Mouse (Mus musculus) midbrain, postnatal 0 days (tissue): Measurements from ENCODE around the gene Sltm. TPM values are rescaled to one million over a fixed set of nuclear protein-coding genes. Genes with fewer than 3 reads are reported as not detected.
A peak's percentile ranks its signal among the peaks of the same experiment; 100 is the strongest.

ENCODE experiments used
- ATAC-seq: fragments of 200-750 bp; cut with Nextera tagmentation; 2 replicates; pipeline ENCODE4 v1.8.0; 2017; ENCODE audit warnings: moderate number of reproducible peaks, mild to moderate bottlenecking, moderate TSS enrichment, moderate library complexity; ENCODE audit not compliant: low FRiP score
- DNase-seq: peaks from one replicate; pipeline ENCODE4 v3.0.0-alpha.2; 2015; ENCODE audit warnings: low spot score
- H3K27ac ChIP-seq: fragments of 300-500 bp; sonication (generic); 2 replicates; pipeline ENCODE4 v1.5.1; 2014; ENCODE audit warnings: low read depth, mild to moderate bottlenecking, low read length, mixed read lengths
- H3K27me3 ChIP-seq: fragments of 300-500 bp; sonication (generic); 2 replicates; pipeline ENCODE4 v1.6.1; 2014; ENCODE audit warnings: low read length, control low read depth, mixed read lengths; ENCODE audit not compliant: insufficient read depth
- H3K36me3 ChIP-seq: fragments of 300-500 bp; sonication (generic); 2 replicates; pipeline ENCODE4 v1.6.1; 2014; ENCODE audit warnings: low read length, control low read depth, mixed read lengths; ENCODE audit not compliant: insufficient read depth
- H3K4me1 ChIP-seq: fragments of 300-500 bp; sonication (generic); 2 replicates; pipeline ENCODE4 v1.6.1; 2014; ENCODE audit warnings: mild to moderate bottlenecking, control low read depth, antibody characterized with exemption, low read length, mixed read lengths; ENCODE audit not compliant: insufficient read depth
- H3K4me2 ChIP-seq: fragments of 300-500 bp; sonication (generic); 2 replicates; pipeline ENCODE4 v1.6.1; 2014; ENCODE audit warnings: low read depth, mild to moderate bottlenecking, low read length, mixed read lengths; ENCODE audit not compliant: poor library complexity, severe bottlenecking
- H3K4me3 ChIP-seq: fragments of 300-500 bp; sonication (generic); 2 replicates; pipeline ENCODE4 v1.5.1; 2014; ENCODE audit warnings: low read depth, mild to moderate bottlenecking, low read length, moderate library complexity
- H3K9ac ChIP-seq: fragments of 300-500 bp; sonication (generic); replicated peaks from 2 replicates; pipeline ENCODE4 v1.6.1; 2014; ENCODE audit warnings: mild to moderate bottlenecking, low read length, moderate library complexity, mixed read lengths; ENCODE audit not compliant: poor library complexity, severe bottlenecking
- H3K9me3 ChIP-seq: fragments of 300-500 bp; sonication (generic); 2 replicates; pipeline ENCODE4 v1.6.1; 2016; ENCODE audit warnings: low read length, control low read depth
- CTCF ChIP-seq: IDR thresholded peaks from 2 replicates; pipeline ENCODE4 v1.5.1; 2016; ENCODE audit warnings: antibody characterized with exemption, mild to moderate bottlenecking
- WGBS: fragments of 180-500 bp; shearing (Covaris S2); extraction: QIAGEN DNeasy Blood & Tissue Kit; methylation state at CpG from one replicate; pipeline ENCODE4 v1.1.7; 2014; 5-methylcytosine and 5-hydroxymethylcytosine counted together
- polyA plus RNA-seq: library from polyadenylated mRNA; unstranded; fragments of >200 nt; fragmentation: Nextera tagmentation; extraction: Ambion mirVana; gene quantifications from 2 replicates; pipeline ENCODE4 v1.2.1, GENCODE M21; 2015
- total RNA-seq: library from RNA; depleted of rRNA; stranded (reverse); fragments of >200 nt; gene quantifications from 2 replicates; pipeline ENCODE4 v1.2.3, GENCODE M21; 2014

Gene Sltm
- total and polyA plus RNA-seq, 2 experiments from 2014 or later = 26.3 to 47.6 TPM

GRCm38 (mm10) chr9:70520651-70521050, 21.9 kb upstream of the Sltm start:
- H3K27ac ChIP-seq = no peak overlapping the region
- H3K4me2 ChIP-seq = no peak overlapping the region
- H3K36me3 ChIP-seq = no peaks in the 10 kb centered on the region
- ATAC-seq = no peak
- no peak overlapping the region for H3K4me3 ChIP-seq
- TF ChIP-seq CTCF = no peak
- no peaks in the 10 kb centered on the region for H3K4me1 ChIP-seq
- H3K9me3 ChIP-seq = no peaks in the 10 kb centered on the region
- 88% methylated on average over 3 of the region's 3 CpGs for WGBS
- no peak overlapping the region for H3K9ac ChIP-seq
- H3K27me3 ChIP-seq = no peaks in the 10 kb centered on the region
- no peak for DNase-seq

GRCm38 (mm10) chr9:70523813-70524212, 18.7 kb upstream of the Sltm start:
- no peaks in the 10 kb centered on the region for H3K27me3 ChIP-seq
- WGBS = 95% methylated on average over 3 of the region's 3 CpGs
- H3K36me3 ChIP-seq = no peaks in the 10 kb centered on the region
- no peak for TF ChIP-seq CTCF
- H3K9me3 ChIP-seq = no peaks in the 10 kb centered on the region
- no peaks in the 10 kb centered on the region for H3K4me1 ChIP-seq
- ATAC-seq (no peak), DNase-seq (no peak)
- no peak overlapping the region for H3K4me3 ChIP-seq
- no peak overlapping the region for H3K27ac ChIP-seq
- no peak overlapping the region for H3K4me2 ChIP-seq
- no peak overlapping the region for H3K9ac ChIP-seq

- Histone ChIP-seq H3K27me3 (no peaks in the 10 kb centered on the region), H3K36me3 (no peaks in the 10 kb centered on the region), H3K4me1 (no peaks in the 10 kb centered on the region), H3K27ac (no peak overlapping the region), H3K4me2 (no peak overlapping the region), H3K9ac (no peak overlapping the region), H3K9me3 (no peaks in the 10 kb centered on the region), H3K4me3 (no peak overlapping the region)
- DNase-seq (no peak), ATAC-seq (no peak)
- no peak for TF ChIP-seq CTCF
- 89% methylated on average over 7 of the region's 7 CpGs for WGBS
Measured at GRCm38 (mm10) chr9:70524366-70524765, 18.2 kb upstream of the Sltm start.

DNA sequence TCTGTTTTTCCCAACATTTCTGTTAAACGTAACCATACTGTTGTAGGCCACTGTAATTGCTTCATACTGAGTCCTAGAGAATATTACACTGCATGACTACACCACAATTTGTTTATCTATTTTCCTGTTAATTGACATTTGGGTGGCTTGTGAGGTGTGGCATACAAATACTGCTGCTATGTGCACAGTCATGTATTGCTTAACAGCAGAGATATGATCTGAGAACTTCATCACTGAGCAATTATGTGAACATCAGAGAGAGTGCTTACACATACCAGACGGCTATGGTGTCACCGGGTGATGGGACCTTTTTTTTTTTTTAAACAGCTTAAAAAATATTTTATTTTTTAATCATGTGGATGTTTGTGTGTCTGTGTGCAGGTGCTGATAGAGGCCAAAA, 9.2 kb upstream of the Sltm start:
- Histone ChIP-seq H3K4me2 (no peak overlapping the region), H3K27ac (no peak overlapping the region), H3K27me3 (no peaks in the 10 kb centered on the region), H3K4me1 (no peaks in the 10 kb centered on the region), H3K9ac (no peak overlapping the region), H3K9me3 (no peaks in the 10 kb centered on the region), H3K36me3 (no peaks in the 10 kb centered on the region), H3K4me3 (no peak overlapping the region)
- 86% methylated on average over 3 of the region's 3 CpGs for WGBS
- DNase-seq (no peak), ATAC-seq (no peak)
- TF ChIP-seq CTCF = no peak

DNA sequence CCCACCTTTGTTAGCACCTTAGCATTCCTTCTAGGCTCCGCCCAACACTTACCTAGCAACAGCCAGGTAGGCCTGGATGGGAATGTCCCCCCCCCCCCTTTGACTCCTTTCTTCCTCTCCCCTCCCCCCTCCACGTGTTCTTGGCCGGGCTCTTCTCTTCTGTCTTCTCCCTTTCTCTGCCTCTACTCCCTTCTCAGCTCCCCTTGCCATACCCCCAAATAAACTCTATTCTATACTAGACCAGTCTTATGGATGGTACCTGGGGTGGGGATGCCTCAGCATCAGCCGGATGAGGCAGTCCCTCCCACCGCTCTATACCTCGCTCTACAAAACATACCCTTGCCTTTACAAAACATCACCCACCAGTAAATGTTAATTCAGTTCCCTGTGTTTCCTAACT, 970 bp upstream of the Sltm start:
- WGBS = 11% methylated on average over 6 of the region's 6 CpGs

GRCm38 (mm10) chr9:70543048-70543880, 710 bp downstream of the Sltm start:
- Histone ChIP-seq H3K4me3 (peak overlapping the region; percentile 93), H3K9ac (peak overlapping the region; percentile 98), H3K4me2 (peak overlapping the region; percentile 53), H3K9me3 (no peaks in the 10 kb centered on the region), H3K27ac (peak overlapping the region; percentile 97), H3K4me1 (peaks cover 6% of the 10 kb centered on the region; the same call in 1 of the 2 replicates), H3K27me3 (no peaks in the 10 kb centered on the region), H3K36me3 (no peaks in the 10 kb centered on the region)
- WGBS = under 1% methylated on average over 61 of the region's 64 CpGs
- 0 out of 2 replicates have a peak, but pooled peaks have one; percentile 4 for TF ChIP-seq CTCF
- ATAC-seq (peak; percentile 75), DNase-seq (peak; percentile 56)

More for the DNA sequence above, 970 bp upstream of the Sltm start:
- H3K4me1 ChIP-seq = peaks cover 6% of the 10 kb centered on the region; the same call in 1 of the 2 replicates
- peak overlapping the region; percentile 98 for H3K9ac ChIP-seq
- ATAC-seq (no peak), DNase-seq (no peak)
- H3K27ac ChIP-seq = no peak overlapping the region
- peak overlapping the region; percentile 53 for H3K4me2 ChIP-seq
- H3K4me3 ChIP-seq = peak overlapping the region; percentile 93
- no peak for TF ChIP-seq CTCF
- no peaks in the 10 kb centered on the region for H3K36me3 ChIP-seq
- H3K9me3 ChIP-seq = no peaks in the 10 kb centered on the region
- no peaks in the 10 kb centered on the region for H3K27me3 ChIP-seq
